Mouse (Mus musculus): ENCODE measurements at regions not wholly inside any gene's neighbourhood (a gene's known extent, or its start where the extent isn't known, plus 50 kb on each side); places are given as distances from the start of the nearest gene placed in this dataset.

DNA sequence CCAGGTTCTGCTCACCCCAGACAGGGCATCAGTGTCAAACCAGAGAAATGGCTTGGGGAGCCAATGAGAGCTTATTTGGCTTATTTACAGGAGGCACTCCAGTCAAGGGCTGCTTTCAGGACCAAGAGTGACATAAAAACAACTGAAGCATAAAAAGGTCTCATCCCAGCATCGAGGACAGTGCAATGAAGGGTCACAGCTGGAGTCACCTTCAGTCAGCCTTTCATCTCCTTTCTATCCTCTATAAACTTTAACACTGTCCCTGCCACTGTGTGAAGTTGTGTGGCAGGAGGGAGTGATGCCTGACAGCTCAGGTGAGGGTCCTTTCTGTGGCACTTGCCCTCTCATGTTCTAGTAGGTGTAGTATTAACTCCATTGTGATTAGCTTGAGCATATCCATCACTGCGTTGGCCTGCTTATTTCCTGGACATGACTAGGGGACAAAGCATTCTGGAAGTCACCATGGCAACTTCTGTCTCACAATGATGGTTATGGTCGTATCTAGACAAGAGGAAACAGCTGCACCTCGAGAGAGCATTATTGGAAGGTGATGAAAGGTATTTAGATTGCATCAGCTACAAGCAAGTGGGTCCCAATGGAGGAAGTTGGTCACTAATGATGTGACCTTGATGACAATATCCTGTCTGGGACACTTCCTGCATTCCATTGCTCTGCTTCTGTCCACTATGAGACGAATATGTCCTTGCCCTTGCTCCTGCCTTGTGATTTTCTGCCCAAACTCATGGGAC is 87.8 kb upstream of the Enpp6 start:
- DNase-seq: peak in 1 of 2 experiments; percentile 28

DNA sequence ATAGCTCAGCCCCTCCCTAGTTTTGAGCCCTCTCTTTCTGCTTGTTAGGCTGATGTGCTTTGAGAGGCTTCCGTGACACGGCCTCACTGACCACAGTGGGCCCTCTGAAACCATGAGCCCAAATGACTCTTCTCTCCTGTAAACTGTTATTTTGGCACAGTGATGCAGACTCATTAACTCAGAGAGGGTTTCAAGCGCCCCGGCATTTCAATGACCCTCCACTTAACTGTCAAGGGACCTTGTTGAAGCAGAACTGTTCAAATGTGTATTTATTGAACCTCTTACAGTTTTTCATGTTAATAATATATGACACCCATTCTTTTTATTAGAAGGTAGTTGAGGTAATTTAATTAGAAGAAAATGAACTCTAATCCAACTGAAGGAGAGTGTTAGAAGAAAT is 85.9 kb upstream of the Enpp6 start:
- DNase-seq: no peak

DNA sequence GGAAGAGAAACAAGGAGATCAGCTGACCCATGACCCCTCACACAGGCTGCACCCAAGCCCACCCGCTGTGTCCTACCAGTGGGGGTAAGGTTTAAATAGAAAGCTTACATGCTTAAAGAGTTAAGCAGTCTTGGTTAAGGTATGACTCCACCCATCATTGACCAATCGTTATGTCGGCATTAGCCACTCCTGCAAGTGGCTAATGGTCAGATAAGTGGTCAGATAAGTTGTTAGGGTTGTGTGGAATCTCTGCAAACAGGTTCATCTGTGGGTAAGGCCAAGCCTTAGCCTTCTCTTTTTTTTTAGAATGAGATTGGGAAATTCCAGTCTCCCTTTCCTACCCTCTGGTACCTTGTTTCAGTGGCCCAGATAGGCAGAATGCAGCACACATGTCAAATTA is 82.0 kb upstream of the Enpp6 start:
- no peak for DNase-seq

DNA sequence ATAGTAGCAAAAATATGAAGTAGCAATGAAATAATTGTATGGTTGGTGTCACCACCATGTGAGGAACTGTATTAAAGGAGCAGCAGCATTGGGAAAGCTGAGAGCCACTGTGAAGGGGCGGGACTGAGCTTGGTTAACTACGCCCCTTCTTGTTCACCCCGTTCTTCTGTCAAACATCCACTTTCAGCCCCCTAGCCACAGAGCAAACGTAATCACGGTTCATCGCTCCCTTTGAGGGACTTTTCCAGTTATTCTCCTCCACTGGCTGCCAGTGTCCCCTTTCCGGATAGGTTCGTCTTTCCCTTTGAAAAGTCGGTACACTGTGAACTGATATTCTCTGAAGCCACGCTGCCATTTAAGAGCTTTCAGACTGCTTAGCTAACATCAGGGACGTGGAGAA is 79.3 kb upstream of the Enpp6 start:
- no peak for DNase-seq

DNA sequence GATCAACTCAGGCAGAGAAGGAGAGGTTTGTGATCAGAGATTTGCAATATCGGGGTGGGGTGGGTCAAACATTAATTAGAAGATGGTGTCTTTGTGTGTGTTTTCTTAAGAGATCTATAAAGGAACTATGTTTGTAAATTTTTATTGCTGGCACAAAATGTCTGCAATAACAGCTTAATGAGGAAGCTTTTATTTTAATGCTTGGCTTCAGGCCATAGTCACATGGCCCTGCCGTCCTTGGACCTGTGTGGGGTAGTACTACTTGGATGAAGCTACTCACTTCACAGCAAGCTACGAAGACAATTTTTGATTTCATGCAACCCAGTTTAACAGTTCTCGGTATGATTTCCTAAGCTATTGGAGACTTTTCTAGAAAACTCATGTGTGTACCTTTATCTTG is 78.5 kb upstream of the Enpp6 start:
- peak in 1 of 2 experiments; percentile 6 for DNase-seq

DNA sequence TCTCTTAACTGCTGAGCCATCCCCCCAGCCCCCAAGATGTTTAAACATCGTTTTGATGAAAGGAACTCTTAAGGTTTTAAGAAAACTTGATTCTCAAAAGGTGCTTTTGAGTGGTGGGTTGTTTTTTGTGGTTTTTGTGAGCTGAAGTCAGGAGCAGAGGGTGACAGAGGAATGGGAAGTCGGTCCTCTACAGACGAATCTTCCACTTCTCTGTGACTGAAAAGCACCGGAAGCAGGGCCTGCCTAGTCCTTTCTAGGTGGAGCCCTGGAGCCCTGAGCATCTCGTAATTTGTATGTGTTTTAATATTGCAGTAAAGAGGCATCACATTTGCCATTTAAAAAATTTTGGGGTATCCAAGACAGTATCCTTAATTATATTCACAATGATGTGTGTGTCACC is 72.7 kb upstream of the Enpp6 start:
- no peak for DNase-seq

DNA sequence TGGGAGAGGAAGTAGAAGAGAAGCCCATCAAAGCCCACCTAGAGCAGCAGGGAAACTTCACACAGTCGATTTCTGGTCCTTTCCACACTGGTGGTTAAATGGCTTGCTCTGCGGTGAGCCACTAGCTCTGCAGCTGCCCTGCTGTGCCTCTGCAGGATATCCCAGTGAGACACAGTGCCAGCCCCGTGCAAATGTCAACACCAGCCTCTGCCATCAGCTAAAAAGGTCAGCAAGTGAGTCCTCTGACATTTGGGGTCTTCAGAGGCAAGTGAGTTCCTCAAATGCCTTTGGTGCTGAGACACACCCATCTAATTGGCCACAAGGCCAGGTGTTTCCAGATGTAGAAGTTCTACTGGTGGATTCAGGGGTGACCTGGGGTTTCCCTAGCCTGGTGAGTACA is 66.6 kb upstream of the Enpp6 start:
- DNase-seq: no peak

DNA sequence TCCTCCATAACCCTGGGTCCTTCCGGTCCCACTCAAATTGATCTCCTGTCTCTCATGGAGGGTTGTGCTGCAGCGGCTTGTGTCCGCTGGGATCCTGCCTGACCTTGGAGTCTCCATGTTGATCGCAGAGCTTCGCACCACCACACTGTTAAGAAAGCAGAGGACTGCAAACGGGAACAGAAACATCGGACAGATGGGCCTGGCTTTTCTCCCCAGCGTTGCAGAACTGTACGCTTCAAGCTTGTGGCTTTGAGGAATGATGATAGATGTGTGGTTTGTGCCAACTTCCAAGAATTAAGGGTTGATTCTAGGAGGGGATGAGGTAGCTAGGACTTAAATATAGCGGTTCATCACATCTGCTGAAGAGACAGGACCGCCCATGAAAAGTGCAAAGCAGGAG is 65.6 kb upstream of the Enpp6 start:
- no peak for DNase-seq

DNA sequence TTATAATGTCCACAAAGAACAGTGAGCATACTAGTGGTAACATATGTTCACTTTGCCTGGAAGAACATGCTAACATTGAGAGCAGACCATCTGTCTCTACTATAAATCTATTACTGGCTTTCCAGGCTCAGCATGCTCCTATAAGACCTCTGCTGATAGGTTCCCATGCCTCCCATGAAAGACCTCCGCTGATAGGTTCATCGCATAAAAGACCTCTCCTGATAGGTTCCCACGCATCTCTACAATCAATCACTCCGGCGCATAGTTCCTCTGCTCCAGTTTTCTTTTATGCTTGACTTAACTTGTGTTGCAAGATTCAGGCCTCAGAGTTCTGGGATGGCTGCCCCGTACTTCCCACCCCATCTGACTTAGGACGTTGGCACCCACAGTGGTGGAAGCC is 65.1 kb upstream of the Enpp6 start:
- no peak for DNase-seq

DNA sequence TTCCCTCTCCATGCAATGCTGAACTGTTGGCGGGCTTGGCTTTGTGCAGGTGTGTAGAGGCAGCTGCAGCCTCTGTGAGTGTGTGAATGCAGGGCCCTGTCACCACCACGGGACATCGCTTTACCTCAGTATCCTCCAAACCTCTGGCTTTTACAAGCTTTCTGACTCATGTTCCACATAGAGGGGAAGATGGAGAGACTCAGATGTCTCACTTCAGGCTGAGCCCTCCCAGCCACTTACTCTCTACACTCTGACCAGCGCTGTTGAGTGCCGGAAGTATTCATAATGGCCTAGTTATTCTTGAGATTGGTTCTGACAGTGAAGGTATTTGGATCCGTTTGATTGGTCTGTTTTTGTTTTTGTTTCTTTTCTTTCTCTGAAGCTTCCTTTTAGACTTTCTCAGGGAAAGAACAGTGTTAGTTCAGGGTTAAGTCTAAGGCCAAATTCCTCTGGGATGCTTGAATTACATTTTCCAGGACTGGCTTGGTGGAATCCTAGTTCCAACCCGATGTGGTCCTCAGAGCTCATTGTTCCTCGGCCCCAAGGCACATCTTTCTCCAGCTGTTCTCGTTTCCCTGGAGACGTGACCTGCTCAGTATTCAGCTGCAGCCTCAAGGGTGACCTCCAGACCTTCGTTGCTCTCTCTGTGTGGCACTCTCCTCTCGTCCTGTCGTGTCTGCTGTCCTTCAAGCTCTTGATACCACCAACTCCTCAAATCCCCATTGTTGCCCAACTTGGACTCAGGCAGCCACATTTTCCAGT is 61.7 kb upstream of the Enpp6 start:
- no peak for DNase-seq

DNA sequence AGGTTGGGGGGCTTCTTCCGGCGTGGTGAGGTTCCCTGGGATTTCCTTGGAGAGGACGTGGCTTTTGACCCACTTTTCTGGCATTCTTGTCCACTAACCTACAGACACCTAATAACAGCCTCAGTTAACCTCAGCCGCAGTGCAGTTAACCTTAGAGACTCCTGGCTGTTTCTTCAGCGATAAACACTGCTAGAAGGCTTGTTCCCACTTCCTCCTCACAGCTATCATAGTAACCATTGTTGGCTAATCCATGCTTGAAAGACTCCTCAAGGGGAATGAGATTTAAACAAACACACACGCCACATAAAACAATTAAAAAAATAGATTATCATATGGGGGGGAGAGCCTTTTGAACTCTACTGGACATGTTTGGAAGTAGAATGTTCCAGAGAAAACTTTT is 58.0 kb upstream of the Enpp6 start:
- DNase-seq: no peak

DNA sequence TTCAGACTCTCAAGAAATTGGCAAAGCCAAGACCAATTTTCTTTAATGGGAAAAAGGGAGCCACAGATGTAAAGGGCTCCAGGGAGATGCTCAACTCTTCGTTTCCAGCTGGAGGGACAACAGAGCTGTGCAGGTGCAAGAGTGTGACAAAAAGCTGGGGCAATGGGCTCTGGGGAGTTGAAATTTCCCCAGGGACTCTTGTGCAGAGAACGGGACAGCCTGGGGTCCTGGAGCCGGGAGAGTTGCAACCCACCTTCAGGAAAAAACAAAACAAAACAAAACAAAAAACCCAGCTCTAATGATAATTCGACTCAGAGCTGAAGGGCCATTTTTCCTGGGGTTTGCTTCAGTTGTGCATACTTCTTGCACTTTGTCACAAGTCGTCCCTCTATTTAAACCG is 57.0 kb upstream of the Enpp6 start:
- DNase-seq: no peak

DNA sequence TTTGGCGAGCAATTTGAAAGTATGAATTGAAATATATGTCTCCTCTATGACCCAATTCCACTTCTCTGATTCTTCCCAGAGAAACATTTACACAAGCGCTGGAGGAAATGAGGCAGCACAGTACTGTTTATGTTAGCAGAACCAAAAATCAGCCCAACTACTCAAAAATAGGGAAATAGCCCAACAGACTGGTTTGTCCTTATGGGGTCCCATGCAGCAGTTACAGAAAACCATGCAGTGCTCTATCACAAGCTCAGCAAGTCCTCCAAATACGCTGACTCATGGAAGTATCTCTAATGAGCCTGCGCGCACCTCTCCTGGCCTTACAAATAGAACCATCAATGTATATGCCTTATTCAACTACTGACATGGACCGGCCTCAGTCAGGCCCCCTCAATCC is 55.4 kb upstream of the Enpp6 start:
- no peak for DNase-seq

DNA sequence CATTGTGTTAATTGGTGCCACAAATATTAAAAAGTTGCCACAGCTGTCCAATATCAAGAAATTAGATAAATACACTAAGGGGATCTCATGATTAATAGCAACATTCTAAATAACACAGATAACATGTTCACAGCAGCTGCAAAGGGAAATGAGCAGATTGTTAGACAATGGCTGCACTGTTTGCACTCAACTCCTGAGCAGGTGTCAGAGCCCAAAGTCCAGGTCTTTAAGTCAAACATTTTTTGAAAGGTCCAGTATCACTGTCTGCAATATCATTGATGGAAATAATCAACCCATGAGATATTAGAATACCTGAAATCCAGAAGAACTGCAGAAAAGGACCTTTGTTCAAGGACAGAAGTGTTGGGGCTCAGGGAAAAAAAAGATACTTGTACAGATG is 53.4 kb upstream of the Enpp6 start:
- DNase-seq: no peak

DNA sequence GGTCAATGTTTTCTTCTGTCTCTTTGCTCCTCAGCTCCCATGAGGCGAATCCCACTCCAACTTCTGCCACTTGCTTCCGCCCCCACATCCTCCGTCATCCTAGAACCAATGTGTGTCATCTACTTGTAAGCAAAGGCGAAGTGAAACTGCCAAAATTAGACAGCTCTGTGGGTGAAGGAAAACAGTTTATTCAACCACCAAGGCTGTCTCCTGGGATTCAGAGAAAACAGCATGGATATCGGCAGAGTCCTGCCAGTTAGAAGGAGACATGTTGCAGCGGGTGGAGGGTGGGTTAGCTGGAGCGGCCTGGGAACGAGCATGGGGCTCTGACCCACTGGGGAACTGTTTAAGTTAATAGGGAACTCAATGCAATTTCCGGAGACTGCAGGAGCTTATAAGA is 52.4 kb upstream of the Enpp6 start:
- no peak for DNase-seq

DNA sequence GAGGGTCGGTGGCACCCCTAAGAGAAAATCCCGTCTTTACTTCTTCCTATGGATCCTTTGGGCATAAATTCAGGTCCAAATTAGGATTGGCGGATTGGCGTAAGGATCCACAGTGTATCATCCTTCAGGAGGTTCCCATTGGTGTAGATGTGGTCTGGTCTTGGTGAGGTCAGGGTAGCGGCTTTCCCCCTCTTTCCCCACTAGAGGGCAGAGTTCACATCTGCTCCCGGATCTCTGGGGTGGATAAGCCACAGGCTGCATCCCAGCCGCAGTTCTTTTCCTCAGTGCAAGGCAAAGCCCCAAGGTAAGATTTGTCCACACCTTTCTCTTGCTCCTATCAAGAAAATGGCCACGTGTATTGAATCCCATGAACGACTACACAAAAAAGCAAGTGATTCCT is 51.8 kb upstream of the Enpp6 start:
- DNase-seq: peak; percentile 60 to 70

DNA sequence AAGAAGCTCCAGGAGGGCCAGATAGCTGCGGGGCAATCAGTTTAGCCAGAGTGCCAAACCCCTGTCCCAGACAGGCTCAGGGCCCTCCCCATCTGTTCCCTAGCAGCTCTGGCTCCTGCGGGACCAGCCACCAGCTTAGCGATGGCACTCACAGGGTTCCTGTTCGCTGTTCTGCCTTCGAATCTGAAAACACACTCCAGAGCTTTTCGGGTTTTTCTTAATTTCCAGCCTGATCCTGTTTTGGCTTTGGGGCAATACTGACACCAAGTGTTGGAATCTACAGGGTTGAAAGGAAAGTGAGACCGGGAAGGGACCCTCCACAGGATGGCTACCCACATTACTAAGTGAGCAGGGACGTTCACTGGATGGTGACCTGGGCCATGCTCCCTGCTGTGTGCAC is 50.6 kb upstream of the Enpp6 start:
- peak in 1 of 2 experiments; percentile 18 for DNase-seq
